Mouse (Mus musculus) kidney, adult 2 months (tissue): ENCODE results near the gene Ivd.

Experiments used
- CTCF ChIP-seq: fragments of 200-500 bp; conservative IDR thresholded peaks from 2 replicates; pipeline ENCODE4 v1.5.1; 2011; ENCODE audit warnings: low read depth, mild to moderate bottlenecking, control low read depth, low read length, moderate library complexity, mixed read lengths; ENCODE audit not compliant: insufficient read depth, insufficient read length
- POLR2A ChIP-seq: fragments of 200-500 bp; IDR thresholded peaks from one replicate; pipeline ENCODE4 v1.6.1; 2011; ENCODE audit warnings: low read depth, low read length, control low read depth

- TF ChIP-seq POLR2A = no peak
- TF ChIP-seq CTCF = peak; percentile 97
These were observed 21.3 kb downstream of the Ivd start for GRCm38 (mm10) chr2:118882840-118883679.
